Mouse (Mus musculus): Measurements from ENCODE around the gene Pald1.

DNA sequence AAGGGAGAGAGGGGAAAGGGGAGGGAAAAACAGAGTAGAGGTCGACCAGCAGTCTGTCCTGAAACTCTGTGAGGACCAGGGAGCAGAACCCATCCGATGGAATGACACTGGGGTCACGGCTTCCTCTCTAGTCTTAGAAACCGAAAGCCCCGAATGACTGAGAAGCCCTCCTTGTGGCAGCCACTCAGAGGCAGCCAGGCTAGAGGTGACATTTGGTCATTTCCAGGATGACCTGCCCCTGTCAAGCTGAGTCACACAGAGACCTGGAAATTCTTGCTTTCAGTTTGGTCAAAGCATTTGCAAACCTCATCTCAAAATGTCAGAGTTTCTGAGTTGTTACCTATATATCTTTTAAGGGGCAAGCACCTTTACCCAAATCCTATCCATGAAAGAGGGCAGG lies 102.2 kb downstream of the Pald1 start:
- TF ChIP-seq CTCF (IDR thresholded peaks at IDR 0.05; ENCODE audit: borderline replicate concordance, insufficient read depth, low read length) (no peak), POLR2A (IDR thresholded peaks at IDR 0.05; ENCODE audit: low read depth, low read length) (no peak)
